Mouse (Mus musculus) myocyte (in vitro differentiated cells): ENCODE data around the gene Usp22. TPM values are rescaled to one million over a fixed set of nuclear protein-coding genes. Genes with fewer than 3 reads are reported as not detected.
"Not testable (repeated sequence)": the region's sequence is repeated elsewhere in the genome, so short reads cannot be mapped to it uniquely, and the experiment has no call there.

Source experiments
- H3K27me3 ChIP-seq: one replicate; pipeline ENCODE4 v1.6.1; 2011; ENCODE audit not compliant: control insufficient read depth, insufficient read depth, insufficient read length
- H3K36me3 ChIP-seq: one replicate; pipeline ENCODE4 v1.6.1; 2011; ENCODE audit not compliant: control insufficient read depth, insufficient read depth
- H3K4me2 ChIP-seq: one replicate; pipeline ENCODE4 v1.6.1; 2011; ENCODE audit warnings: low read depth, control low read depth
- H3K4me3 ChIP-seq: one replicate; pipeline ENCODE4 v1.5.1; 2011; ENCODE audit warnings: mild to moderate bottlenecking, control low read depth, moderate library complexity
- H3K79me2 ChIP-seq: one replicate; pipeline ENCODE4 v1.6.1; 2011; ENCODE audit not compliant: control insufficient read depth, insufficient read depth
- H3ac ChIP-seq: one replicate; pipeline ENCODE4 v1.6.1; 2011; ENCODE audit not compliant: control insufficient read depth, insufficient read length
- CEBPB ChIP-seq: IDR thresholded peaks from 2 replicates; pipeline ENCODE4 v1.6.1; 2011; ENCODE audit warnings: mild to moderate bottlenecking, moderate library complexity; ENCODE audit not compliant: poor library complexity, insufficient read depth, severe bottlenecking
- E2F4 ChIP-seq: IDR thresholded peaks from one replicate; pipeline ENCODE4 v1.6.1; 2011; ENCODE audit warnings: mild to moderate bottlenecking, control low read depth, moderate library complexity; ENCODE audit not compliant: insufficient read depth
- MAX ChIP-seq: IDR thresholded peaks from one replicate; pipeline ENCODE4 v1.6.1; 2011; ENCODE audit warnings: low read depth, mild to moderate bottlenecking, control low read depth
- MYOD1 ChIP-seq, 3 experiments: IDR thresholded peaks; one replicate each; pipeline ENCODE4 v1.6.1; 2011; ENCODE audit warnings: control low read depth in 2 of 3, low read depth in 2 of 3, mild to moderate bottlenecking in 2 of 3, moderate library complexity in 1 of 3; ENCODE audit not compliant: insufficient read length in 2 of 3, control insufficient read depth in 1 of 3
- MYOG ChIP-seq, 3 experiments: IDR thresholded peaks; one replicate each; pipeline ENCODE4 v1.6.1; 2011; ENCODE audit warnings: control low read depth in 2 of 3, low read depth in 2 of 3, mild to moderate bottlenecking in 2 of 3; ENCODE audit not compliant: insufficient read length in 2 of 3, control insufficient read depth in 1 of 3, insufficient read depth in 1 of 3
- POLR2A ChIP-seq: IDR thresholded peaks from one replicate; pipeline ENCODE4 v1.6.1; 2011; ENCODE audit warnings: low read depth, mild to moderate bottlenecking, control low read depth, moderate library complexity; ENCODE audit not compliant: insufficient read length
- POLR2AphosphoS2 ChIP-seq: IDR thresholded peaks from one replicate; pipeline ENCODE4 v1.6.1; 2011; ENCODE audit warnings: low read depth, control low read depth; ENCODE audit not compliant: insufficient read length
- REST ChIP-seq: IDR thresholded peaks from one replicate; pipeline ENCODE4 v1.6.1; 2011; ENCODE audit warnings: mild to moderate bottlenecking, control low read depth, moderate library complexity; ENCODE audit not compliant: insufficient read depth, insufficient read length
- SRF ChIP-seq: IDR thresholded peaks from one replicate; pipeline ENCODE4 v1.6.1; 2011; ENCODE audit warnings: low read depth; ENCODE audit not compliant: control insufficient read depth, insufficient read length
- TCF12 ChIP-seq: IDR thresholded peaks from one replicate; pipeline ENCODE4 v1.6.1; 2011; ENCODE audit warnings: mild to moderate bottlenecking, control low read depth; ENCODE audit not compliant: poor library complexity, insufficient read depth, severe bottlenecking
- TCF3 ChIP-seq: IDR thresholded peaks from one replicate; pipeline ENCODE4 v1.6.1; 2011; ENCODE audit warnings: low read depth, control low read depth; ENCODE audit not compliant: insufficient read length
- USF1 ChIP-seq: IDR thresholded peaks from one replicate; pipeline ENCODE4 v1.6.1; 2011; ENCODE audit warnings: low read depth, mild to moderate bottlenecking, control low read depth, moderate library complexity
- polyA plus RNA-seq: library from polyadenylated mRNA; unstranded; fragments of >200 nt; fragmentation: generic; extraction: Trizol; gene quantifications from one replicate; pipeline ENCODE4 v1.2.1, GENCODE M21; 2012; ENCODE audit warnings: missing spikeins

The Usp22 gene
- polyA plus RNA-seq, 1 experiment = 58.8 TPM

- H3K4me2 ChIP-seq = no peak overlapping the region
- no peak overlapping the region for H3K4me3 ChIP-seq
- no peak for TF ChIP-seq MYOD1 (IDR thresholded peaks at IDR 0.05; ENCODE audit: control insufficient read depth in 1 of 3, insufficient read length in 2 of 3, low read depth in 2 of 3)
- no peak for TF ChIP-seq MYOG (IDR thresholded peaks at IDR 0.05; ENCODE audit: control insufficient read depth in 1 of 3, insufficient read depth in 1 of 3, insufficient read length in 2 of 3, low read depth in 2 of 3)
- TF ChIP-seq TCF12 = no peak
- TF ChIP-seq SRF = no peak
- no peak for TF ChIP-seq MAX
- no peak for TF ChIP-seq POLR2A
- H3ac ChIP-seq = no peak overlapping the region
- H3K36me3 ChIP-seq = no peaks in the 10 kb centered on the region
- H3K79me2 ChIP-seq = no peaks in the 10 kb centered on the region
- peaks cover under 1% of the 10 kb centered on the region for H3K27me3 ChIP-seq
Observed at GRCm38 (mm10) chr11:61143564-61144469, 31.0 kb downstream of the Usp22 start.

- TF ChIP-seq POLR2A = no peak
- TF ChIP-seq E2F4 = no peak
- TF ChIP-seq TCF3 = no peak
- no peak for TF ChIP-seq CEBPB
- TF ChIP-seq POLR2AphosphoS2 = no peak
- no peak for TF ChIP-seq TCF12
- TF ChIP-seq MAX = no peak
- TF ChIP-seq USF1 = no peak
- TF ChIP-seq MYOD1 (IDR thresholded peaks at IDR 0.05; ENCODE audit: control insufficient read depth in 1 of 3, insufficient read length in 2 of 3, low read depth in 2 of 3) = no peak
- TF ChIP-seq REST = no peak
- no peak for TF ChIP-seq SRF
- TF ChIP-seq MYOG (IDR thresholded peaks at IDR 0.05; ENCODE audit: control insufficient read depth in 1 of 3, insufficient read depth in 1 of 3, insufficient read length in 2 of 3, low read depth in 2 of 3) = no peak
- H3K27me3 ChIP-seq = peaks cover 8% of the 10 kb centered on the region
- H3K4me2 ChIP-seq = no peak overlapping the region
- no peaks in the 10 kb centered on the region for H3K36me3 ChIP-seq
- no peak overlapping the region for H3K4me3 ChIP-seq
- H3K79me2 ChIP-seq = no peaks in the 10 kb centered on the region
- H3ac ChIP-seq = no peak overlapping the region
Observed at GRCm38 (mm10) chr11:61142941-61143530, 31.8 kb downstream of the Usp22 start.

- no peak overlapping the region for H3K4me3 ChIP-seq
- no peaks in the 10 kb centered on the region for H3K79me2 ChIP-seq
- no peak for TF ChIP-seq SRF
- TF ChIP-seq USF1 = no peak
- TF ChIP-seq POLR2AphosphoS2 = no peak
- no peak for TF ChIP-seq REST
- TF ChIP-seq MAX = no peak
- TF ChIP-seq MYOD1 (IDR thresholded peaks at IDR 0.05; ENCODE audit: control insufficient read depth in 1 of 3, insufficient read length in 2 of 3, low read depth in 2 of 3) = no peak
- TF ChIP-seq E2F4 = no peak
- TF ChIP-seq TCF12 = no peak
- TF ChIP-seq POLR2A = no peak
- no peak for TF ChIP-seq CEBPB
- TF ChIP-seq TCF3 = no peak
- TF ChIP-seq MYOG (IDR thresholded peaks at IDR 0.05; ENCODE audit: control insufficient read depth in 1 of 3, insufficient read depth in 1 of 3, insufficient read length in 2 of 3, low read depth in 2 of 3) = no peak
- no peaks in the 10 kb centered on the region for H3K36me3 ChIP-seq
- H3K27me3 ChIP-seq = peaks cover 12% of the 10 kb centered on the region
- H3K4me2 ChIP-seq = no peak overlapping the region
- H3ac ChIP-seq = no peak overlapping the region
Observed at GRCm38 (mm10) chr11:61142262-61142661, 32.6 kb downstream of the Usp22 start.

GRCm38 (mm10) chr11:61141693-61142092 is 33.2 kb downstream of the Usp22 start:
- Histone ChIP-seq H3K27me3 (peaks cover 12% of the 10 kb centered on the region), H3ac (no peak overlapping the region), H3K4me3 (no peak overlapping the region), H3K79me2 (no peaks in the 10 kb centered on the region), H3K4me2 (no peak overlapping the region), H3K36me3 (no peaks in the 10 kb centered on the region)
- no peak for TF ChIP-seq MYOD1 (IDR thresholded peaks at IDR 0.05; ENCODE audit: control insufficient read depth in 1 of 3, insufficient read length in 2 of 3, low read depth in 2 of 3)
- TF ChIP-seq MAX = no peak
- TF ChIP-seq REST = no peak
- TF ChIP-seq POLR2A = no peak
- TF ChIP-seq MYOG (IDR thresholded peaks at IDR 0.05; ENCODE audit: control insufficient read depth in 1 of 3, insufficient read depth in 1 of 3, insufficient read length in 2 of 3, low read depth in 2 of 3) = no peak
- TF ChIP-seq CEBPB = no peak
- TF ChIP-seq SRF = no peak

- H3K4me2 ChIP-seq = no peak overlapping the region
- no peak overlapping the region for H3ac ChIP-seq
- no peaks in the 10 kb centered on the region for H3K79me2 ChIP-seq
- no peak overlapping the region for H3K4me3 ChIP-seq
- TF ChIP-seq MYOG (IDR thresholded peaks at IDR 0.05; ENCODE audit: control insufficient read depth in 1 of 3, insufficient read depth in 1 of 3, insufficient read length in 2 of 3, low read depth in 2 of 3) (no peak), MAX (no peak), USF1 (no peak), CEBPB (no peak), E2F4 (no peak), REST (no peak), POLR2A (no peak), TCF12 (no peak), MYOD1 (IDR thresholded peaks at IDR 0.05; ENCODE audit: control insufficient read depth in 1 of 3, insufficient read length in 2 of 3, low read depth in 2 of 3) (no peak), TCF3 (no peak), POLR2AphosphoS2 (no peak), SRF (no peak)
- H3K27me3 ChIP-seq = peaks cover 3% of the 10 kb centered on the region
- H3K36me3 ChIP-seq = no peaks in the 10 kb centered on the region
Observed at GRCm38 (mm10) chr11:61132943-61133342, 41.9 kb downstream of the Usp22 start.

- H3ac ChIP-seq, H3K27me3 ChIP-seq, H3K4me3 ChIP-seq, H3K36me3 ChIP-seq, H3K79me2 ChIP-seq, H3K4me2 ChIP-seq: not testable (repeated sequence)
Observed at GRCm38 (mm10) chr11:61130646-61131045, 44.2 kb downstream of the Usp22 start.
